10 mouse cellular contexts compared by ENCODE assay signal in genomic region chrX:152973476-152974203, GRCm38 (mm10). TPM values are rescaled to one million over a fixed set of nuclear protein-coding genes. Genes with fewer than 3 reads are reported as not detected.
A peak's percentile ranks its signal among the peaks of the same experiment; 100 is the strongest.
DNase-seq lines count a peak whose midpoint lies in the region; ATAC-seq and TF ChIP-seq lines count a peak whose summit lies in the region.
"Not testable (repeated sequence)": the region's sequence is repeated elsewhere in the genome, so short reads cannot be mapped to it uniquely, and the experiment has no call there.
"Had no signal": no experiment of that assay in that cellular context is flagged by ENCODE, and none has a peak within 500 bp of the region (broad histone marks: within the 10 kb centered on the region; RNA-seq: fewer than 3 reads in every experiment).

No protein-coding gene starts in this region.

- H3K9ac ChIP-seq in embryonic facial prominence, embryonic 12.5 days; forebrain, embryonic 16.5 days (replicated peaks; ENCODE audit: low read depth, low read length); heart, embryonic 16.5 days (ENCODE audit: low read length); intestine, embryonic 14.5 days (ENCODE audit: low read length); limb, embryonic 11.5 days (ENCODE audit: low read length); lung, postnatal 0 days (replicated peaks; ENCODE audit: low read depth); midbrain, postnatal 0 days (replicated peaks; ENCODE audit: low read length, poor library complexity, severe bottlenecking); stomach, postnatal 0 days (ENCODE audit: low read length): not testable (repeated sequence)

- H3K4me3 ChIP-seq in embryonic facial prominence, embryonic 12.5 days; forebrain, embryonic 16.5 days (replicated peaks; ENCODE audit: low read length); heart, embryonic 16.5 days (ENCODE audit: low read length); intestine, embryonic 14.5 days (ENCODE audit: low read depth, low read length); limb, embryonic 11.5 days (ENCODE audit: low read depth, low read length); lung, postnatal 0 days (ENCODE audit: low read depth, low read length); midbrain, postnatal 0 days (ENCODE audit: low read depth, low read length); stomach, postnatal 0 days (ENCODE audit: low read depth, low read length): not testable (repeated sequence)

- H3K4me2 ChIP-seq in embryonic facial prominence, embryonic 12.5 days (replicated peaks): peak overlapping the region; percentile 31; the same call in 1 of the 2 replicates
- H3K4me2 ChIP-seq in forebrain, embryonic 16.5 days (ENCODE audit: low read length): peak overlapping the region; percentile 36; the same call in 1 of the 2 replicates
- peak overlapping the region; percentile 29 for H3K4me2 ChIP-seq in heart, embryonic 16.5 days (ENCODE audit: low read depth, low read length)
- 0 out of 2 replicates have a peak overlapping the region, but pooled peaks have one; percentile 13 for H3K4me2 ChIP-seq in intestine, embryonic 14.5 days (ENCODE audit: low read length)
- not testable (repeated sequence) for H3K4me2 ChIP-seq in limb, embryonic 11.5 days (ENCODE audit: low read depth, severe bottlenecking); lung, postnatal 0 days (replicated peaks; ENCODE audit: low read depth, low read length); midbrain, postnatal 0 days (ENCODE audit: low read depth, low read length, poor library complexity, severe bottlenecking); stomach, postnatal 0 days (replicated peaks; ENCODE audit: low read depth)

- ATAC-seq in embryonic facial prominence, embryonic 12.5 days (ENCODE audit: insufficient number of reproducible peaks, insufficient read depth, low FRiP score, low TSS enrichment): peak; percentile 87
- peak; percentile 95 for ATAC-seq in forebrain, embryonic 16.5 days
- ATAC-seq in heart, embryonic 16.5 days (replicated peaks; ENCODE audit: extremely low read depth, insufficient read depth, low FRiP score): not testable (repeated sequence)
- ATAC-seq in intestine, embryonic 14.5 days (replicated peaks; ENCODE audit: low FRiP score, low TSS enrichment, low read depth): peak; percentile 79
- peak; percentile 91 for ATAC-seq in limb, embryonic 11.5 days (ENCODE audit: insufficient number of reproducible peaks, low FRiP score, low TSS enrichment, low read depth)
- ATAC-seq in lung, postnatal 0 days: peak; percentile 30
- peak; percentile 93 for ATAC-seq in midbrain, postnatal 0 days (ENCODE audit: low FRiP score)
- peak; percentile 67 for ATAC-seq in stomach, postnatal 0 days (ENCODE audit: low FRiP score, low TSS enrichment)

- not testable (repeated sequence) for H3K36me3 ChIP-seq in embryonic facial prominence, embryonic 12.5 days; forebrain, embryonic 16.5 days (ENCODE audit: control insufficient read depth, insufficient read depth); heart, embryonic 16.5 days (ENCODE audit: control insufficient read depth, insufficient read depth); intestine, embryonic 14.5 days (ENCODE audit: control insufficient read depth, insufficient read depth, low read length); limb, embryonic 11.5 days (ENCODE audit: control insufficient read depth, insufficient read depth, low read length); lung, postnatal 0 days (ENCODE audit: insufficient read depth, low read length); midbrain, postnatal 0 days (ENCODE audit: insufficient read depth, low read length); stomach, postnatal 0 days (ENCODE audit: control insufficient read depth, insufficient read depth, low read length)

- TF ChIP-seq CTCF in lung, postnatal 0 days (IDR thresholded peaks at IDR 0.05); midbrain, postnatal 0 days (IDR thresholded peaks at IDR 0.05); stomach, postnatal 0 days (IDR thresholded peaks at IDR 0.05; ENCODE audit: low read depth): not testable (repeated sequence)

- H3K27ac ChIP-seq in embryonic facial prominence, embryonic 12.5 days; forebrain, embryonic 16.5 days (ENCODE audit: low read length); heart, embryonic 16.5 days (ENCODE audit: low read length); intestine, embryonic 14.5 days (ENCODE audit: low read depth); limb, embryonic 11.5 days (replicated peaks; ENCODE audit: low read depth, low read length); lung, postnatal 0 days (ENCODE audit: low read length); midbrain, postnatal 0 days (ENCODE audit: low read depth, low read length); stomach, postnatal 0 days (replicated peaks): not testable (repeated sequence)

- not testable (repeated sequence) for H3K9me3 ChIP-seq in embryonic facial prominence, embryonic 12.5 days; forebrain, embryonic 16.5 days (ENCODE audit: control insufficient read depth, low read length); heart, embryonic 16.5 days (replicated peaks; ENCODE audit: control insufficient read depth, low read length); intestine, embryonic 14.5 days (ENCODE audit: control insufficient read depth, low read length); limb, embryonic 11.5 days (ENCODE audit: control insufficient read depth, low read length); lung, postnatal 0 days (ENCODE audit: low read length); midbrain, postnatal 0 days (ENCODE audit: low read length); stomach, postnatal 0 days (ENCODE audit: control insufficient read depth, low read length)

- DNase-seq in intestine, embryonic 14.5 days (ENCODE audit: low spot score); limb, embryonic 11.5 days (ENCODE audit: low spot score); lung, postnatal 0 days (ENCODE audit: low spot score); midbrain, postnatal 0 days (ENCODE audit: low spot score); stomach, postnatal 0 days (ENCODE audit: low spot score): not testable (repeated sequence)

- WGBS in embryonic facial prominence, embryonic 12.5 days: 40% methylated on average over 5 of the region's 19 CpGs
- 25% methylated on average over 5 of the region's 19 CpGs for WGBS in forebrain, embryonic 16.5 days
- 44% methylated on average over 3 of the region's 19 CpGs for WGBS in heart, embryonic 16.5 days
- WGBS in intestine, embryonic 14.5 days: 40% methylated on average over 3 of the region's 19 CpGs
- WGBS in limb, embryonic 11.5 days: 24% methylated on average over 5 of the region's 19 CpGs
- 29% methylated on average over 5 of the region's 19 CpGs for WGBS in lung, postnatal 0 days
- WGBS in midbrain, postnatal 0 days: 4% methylated on average over 5 of the region's 19 CpGs
- 16% methylated on average over 3 of the region's 19 CpGs for WGBS in stomach, postnatal 0 days

- not testable (repeated sequence) for TF ChIP-seq EP300 in lung, postnatal 0 days (IDR thresholded peaks at IDR 0.05); stomach, postnatal 0 days (optimal IDR thresholded peaks at IDR 0.05)

- not testable (repeated sequence) for H3K4me1 ChIP-seq in embryonic facial prominence, embryonic 12.5 days; forebrain, embryonic 16.5 days (replicated peaks; ENCODE audit: control insufficient read depth, insufficient read depth, low read length); heart, embryonic 16.5 days (ENCODE audit: control insufficient read depth, insufficient read depth, low read length); intestine, embryonic 14.5 days (replicated peaks; ENCODE audit: control insufficient read depth, insufficient read depth, low read length); limb, embryonic 11.5 days (ENCODE audit: control insufficient read depth, insufficient read depth, low read length); lung, postnatal 0 days (ENCODE audit: insufficient read depth, low read depth, low read length); midbrain, postnatal 0 days (ENCODE audit: insufficient read depth, low read length); stomach, postnatal 0 days (replicated peaks; ENCODE audit: control insufficient read depth, insufficient read depth)

- H3K27me3 ChIP-seq in embryonic facial prominence, embryonic 12.5 days; forebrain, embryonic 16.5 days (replicated peaks; ENCODE audit: control insufficient read depth, insufficient read depth, low read length); heart, embryonic 16.5 days (ENCODE audit: control insufficient read depth, insufficient read depth, low read length); intestine, embryonic 14.5 days (replicated peaks; ENCODE audit: control insufficient read depth, insufficient read depth, low read length); limb, embryonic 11.5 days (ENCODE audit: control insufficient read depth, insufficient read depth, low read length); lung, postnatal 0 days (replicated peaks; ENCODE audit: insufficient read depth, low read length); midbrain, postnatal 0 days (ENCODE audit: insufficient read depth, low read length); stomach, postnatal 0 days (ENCODE audit: control insufficient read depth, insufficient read depth, low read length): not testable (repeated sequence)

RNA-seq across cellular contexts. Expression of gene Usp51, which starts 32.6 kb away (rescaled TPM):
- 2.3 and 2.7 TPM in 2 replicates for polyA plus RNA-seq in embryonic facial prominence, embryonic 12.5 days (2016; fragmentation: Nextera tagmentation; extraction: Ambion mirVana)
- 1.7 and 2.0 TPM in 2 replicates for polyA plus RNA-seq in forebrain, embryonic 16.5 days (2015; fragmentation: Nextera tagmentation; extraction: Ambion mirVana)
- polyA plus RNA-seq in heart, embryonic 16.5 days (2015; fragmentation: Nextera tagmentation; extraction: Ambion mirVana): 0.41 and 0.42 TPM in 2 replicates
- polyA plus RNA-seq in intestine, embryonic 14.5 days (2014; fragmentation: Nextera tagmentation; extraction: Ambion mirVana): 1.0 and 1.2 TPM in 2 replicates
- polyA plus RNA-seq in limb, embryonic 11.5 days (2014; fragmentation: Nextera tagmentation; extraction: Ambion mirVana): 1.6 and 1.9 TPM in 2 replicates
- polyA plus RNA-seq in lung, postnatal 0 days (2015; fragmentation: Nextera tagmentation; extraction: Ambion mirVana): 0.17 and 0.21 TPM in 2 replicates
- total RNA-seq in midbrain, postnatal 0 days (2014; rRNA removed): 2.4 and 5.4 TPM in 2 replicates
- polyA plus RNA-seq in midbrain, postnatal 0 days (2015; fragmentation: Nextera tagmentation; extraction: Ambion mirVana): 3.4 and 3.9 TPM in 2 replicates
- polyA plus RNA-seq in stomach, postnatal 0 days (2015; fragmentation: Nextera tagmentation; extraction: Ambion mirVana): 0.30 and 0.31 TPM in 2 replicates
- total RNA-seq: heart, postnatal 25 days had no signal
- polyA plus RNA-seq: macrophage had no signal
